Mouse (Mus musculus) adrenal gland, adult 8-10 months (tissue): ENCODE measurements around the gene Prr3. TPM values are rescaled to one million over a fixed set of nuclear protein-coding genes. Genes with fewer than 3 reads are reported as not detected.
"Not testable (repeated sequence)": the region's sequence is repeated elsewhere in the genome, so short reads cannot be mapped to it uniquely, and the experiment has no call there.

Source experiments
- DNase-seq: peaks from one replicate; pipeline ENCODE4 v3.0.0; 2022
- total RNA-seq, 4 experiments: library from RNA; stranded (reverse); gene quantifications; 2 replicates each; pipeline ENCODE4 v1.2.4; 2022

Prr3 gene
- total RNA-seq, 4 experiments from 2014 or later = 19.0 to 38.5 (median 27.2) TPM

DNA sequence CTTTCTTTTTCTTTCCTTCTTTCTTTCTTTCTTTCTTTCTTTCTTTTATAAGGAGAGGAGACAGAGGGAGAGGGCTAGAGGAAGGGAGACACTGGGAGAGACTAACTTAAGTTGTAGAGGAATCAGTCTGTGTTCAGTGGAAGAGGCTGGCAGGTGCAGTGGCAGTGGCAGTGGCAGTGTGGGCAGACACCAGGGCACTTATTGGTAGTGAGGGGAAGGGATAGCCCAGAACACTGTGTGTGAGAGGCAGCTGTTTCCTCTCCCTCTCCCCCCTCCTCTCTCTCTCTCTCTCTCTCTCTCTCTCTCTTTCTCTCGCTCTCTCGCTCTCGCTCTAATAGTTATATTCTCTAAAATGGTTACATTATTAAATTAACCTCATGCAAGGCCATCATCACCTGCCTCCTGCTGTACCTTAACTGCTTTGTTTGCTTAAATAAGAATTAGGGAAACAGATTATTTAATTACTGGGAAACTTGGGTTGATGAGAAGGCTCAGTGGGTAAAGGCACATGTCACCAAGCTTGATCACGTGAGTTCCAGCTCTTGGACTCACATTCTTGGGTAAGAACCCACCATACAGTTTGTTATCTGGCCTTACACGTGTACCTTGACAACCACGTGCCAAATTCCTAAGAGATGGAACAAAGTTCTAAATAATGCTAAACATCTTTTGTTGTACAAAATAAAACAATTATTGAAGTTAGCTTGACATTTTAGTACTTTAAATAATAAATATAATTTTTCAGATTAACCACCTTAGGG lies 18.7 kb upstream of the Prr3 start:
- DNase-seq = no peak

DNA sequence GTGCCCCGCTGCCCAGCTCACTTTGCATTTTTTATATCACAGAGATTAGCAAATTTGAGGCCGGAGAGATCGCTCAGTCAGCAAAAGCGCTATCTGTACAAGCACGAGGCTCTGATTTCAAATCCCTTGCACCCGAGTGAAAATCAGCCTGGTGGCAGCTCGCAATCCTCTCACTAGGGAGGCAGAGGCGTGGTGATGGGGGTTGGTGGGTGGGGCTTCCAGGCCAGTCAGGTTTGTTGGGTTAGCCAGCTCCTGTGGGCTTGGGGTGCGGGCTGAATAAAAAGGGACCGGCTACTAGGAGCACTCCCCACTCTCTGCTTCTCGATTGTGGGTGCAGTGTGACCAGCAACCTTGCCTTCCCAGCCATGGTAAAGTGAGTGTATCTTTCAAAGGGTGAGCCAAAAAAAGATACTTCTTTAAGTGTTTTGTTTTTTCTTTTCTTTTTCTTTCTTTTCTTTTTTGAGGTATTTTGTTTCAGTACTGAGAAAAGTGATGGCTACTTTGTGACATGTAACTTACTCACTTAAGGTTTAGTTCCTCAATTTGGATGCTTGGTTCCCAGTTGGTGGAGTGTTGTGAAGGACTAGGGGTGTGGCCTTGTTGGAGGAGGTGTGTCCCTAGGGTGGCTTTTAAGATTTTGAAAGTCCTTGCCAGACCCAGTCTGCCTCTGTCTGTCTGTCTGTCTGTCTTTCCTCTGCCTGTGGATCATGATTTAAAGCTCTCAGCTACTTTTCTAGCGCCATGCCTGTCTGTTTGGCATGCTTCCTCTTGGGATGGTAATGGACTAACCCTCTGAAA lies 17.9 kb upstream of the Prr3 start:
- DNase-seq = no peak

DNA sequence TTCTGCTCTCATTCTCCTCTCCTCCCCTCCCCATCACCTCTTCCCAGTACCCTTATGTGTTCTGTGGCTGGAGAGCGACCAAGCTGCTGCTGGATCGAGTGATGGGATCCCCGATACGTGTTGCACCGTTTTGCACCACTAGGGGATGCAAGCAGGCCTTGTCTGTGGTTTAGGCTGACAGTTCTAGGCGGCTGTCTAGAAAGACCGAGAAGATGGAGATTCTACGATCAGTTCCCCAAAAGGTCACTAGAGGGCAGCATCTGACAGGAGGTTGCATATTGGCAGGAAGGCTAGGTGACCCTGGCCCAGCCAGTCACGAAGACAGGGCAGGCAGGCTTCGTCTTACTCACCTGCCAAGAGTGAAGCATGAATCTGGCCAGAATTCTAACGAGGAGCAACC lies 16.9 kb upstream of the Prr3 start:
- peak; percentile 94 for DNase-seq

DNA sequence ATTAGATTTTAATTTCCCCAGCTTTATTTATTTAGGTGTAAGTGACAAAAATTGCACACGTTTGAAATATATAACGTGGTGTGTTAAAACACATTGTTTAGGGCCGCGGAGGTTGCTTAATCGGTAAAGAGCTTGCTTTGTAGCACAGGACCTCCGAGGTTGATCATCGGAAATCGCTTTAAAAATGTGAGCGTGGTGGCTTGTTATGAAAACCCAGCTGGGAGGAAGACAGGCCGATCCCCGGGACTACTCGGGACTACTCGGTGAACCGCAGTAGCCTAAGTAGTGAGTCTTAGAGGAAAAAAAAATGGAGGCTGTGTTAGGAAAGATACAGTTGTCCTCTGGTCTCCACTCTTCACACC lies 14.8 kb upstream of the Prr3 start:
- DNase-seq = no peak

DNA sequence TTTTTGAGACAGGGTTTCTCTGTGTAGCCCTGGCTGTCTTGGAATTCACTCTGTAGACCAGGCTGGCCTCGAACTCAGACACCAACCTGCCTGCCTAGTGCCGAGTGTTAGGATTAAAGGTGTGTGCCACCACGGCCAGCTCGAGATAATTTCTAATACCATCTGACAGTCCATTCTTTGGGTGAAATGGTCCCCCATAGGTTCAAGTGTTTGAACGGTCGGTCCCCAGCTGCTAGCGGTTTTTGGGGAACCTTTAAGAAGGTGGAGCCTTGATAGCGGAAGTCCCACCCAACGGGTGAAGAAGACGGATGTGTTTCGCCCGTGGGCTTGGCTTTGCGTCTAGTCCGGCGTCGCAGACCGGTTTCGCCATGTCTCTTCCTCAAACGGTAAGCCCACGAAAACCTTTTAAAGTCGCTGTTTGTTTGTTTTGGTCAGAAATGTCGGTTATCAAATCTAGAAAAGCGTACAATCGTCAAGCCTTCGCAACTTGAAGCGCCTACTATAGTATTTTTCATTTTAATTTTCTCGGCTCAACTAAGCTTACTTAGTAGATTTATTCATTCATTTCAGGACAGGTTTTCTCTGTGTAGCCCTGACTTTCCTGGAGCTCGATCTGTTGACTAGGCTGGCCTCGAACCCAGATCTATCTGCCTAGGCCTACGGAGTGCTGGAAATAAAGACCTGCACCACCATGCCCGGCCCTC lies 14.3 kb upstream of the Prr3 start:
- DNase-seq = peak; percentile 78

DNA sequence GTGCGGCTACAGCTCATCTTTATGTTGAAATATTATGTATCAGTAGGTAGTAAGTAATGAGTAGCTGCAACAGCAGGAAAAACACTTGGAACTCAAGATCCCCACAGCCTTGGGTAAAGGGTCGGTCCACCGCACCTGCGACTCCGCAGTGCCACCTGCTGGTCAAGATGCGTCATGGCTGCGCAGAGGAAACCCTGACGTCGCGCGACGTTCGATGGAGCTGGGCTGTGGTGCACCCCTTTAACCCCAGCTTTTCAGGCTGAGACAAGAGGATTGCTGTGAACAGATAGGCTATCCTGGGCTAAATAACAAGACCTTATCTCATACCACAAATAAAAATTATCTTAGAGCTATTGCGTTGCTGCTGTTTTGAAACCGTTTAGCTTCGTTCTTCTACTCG lies 13.6 kb upstream of the Prr3 start:
- DNase-seq = peak; percentile 47

DNA sequence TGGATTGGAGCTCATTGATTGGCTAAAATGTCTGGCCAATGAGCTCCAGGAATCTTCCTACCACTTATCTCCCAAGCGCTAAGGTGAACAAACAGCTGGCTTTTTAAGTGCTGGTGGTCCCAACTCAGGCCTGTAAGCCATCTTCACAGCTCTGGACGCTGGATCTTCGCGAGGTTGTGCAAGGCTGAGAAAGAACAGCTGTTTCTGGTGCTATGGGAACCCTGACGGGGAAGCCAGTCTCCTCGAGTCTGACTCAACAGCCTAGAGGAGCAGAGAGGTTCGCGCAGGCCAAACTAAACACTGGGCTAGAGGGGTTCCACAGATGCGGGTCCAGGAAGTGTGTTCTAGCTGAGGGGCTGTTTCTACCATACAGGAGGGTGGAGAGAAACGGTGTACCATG lies 11.7 kb upstream of the Prr3 start:
- DNase-seq = no peak

DNA sequence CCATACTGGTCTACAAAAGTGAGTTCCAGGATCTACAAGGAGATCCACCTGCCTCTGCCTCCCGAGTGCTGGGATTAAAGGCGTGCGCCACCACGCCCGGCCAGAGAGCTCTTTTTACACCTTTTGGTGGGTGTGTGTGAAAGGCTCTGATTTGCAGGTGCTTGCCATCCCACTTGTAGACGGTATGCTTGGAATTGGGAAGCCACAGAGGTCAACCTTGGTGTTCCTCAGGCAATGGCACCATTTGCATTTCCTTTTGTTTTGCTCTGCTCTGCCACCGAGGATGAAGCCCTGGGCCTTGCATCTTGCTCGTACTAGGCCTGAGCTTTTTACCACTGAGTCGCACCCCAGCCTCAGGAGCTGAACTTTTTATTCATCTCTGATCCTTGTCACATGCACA lies 1.7 kb upstream of the Prr3 start:
- DNase-seq = no peak

DNA sequence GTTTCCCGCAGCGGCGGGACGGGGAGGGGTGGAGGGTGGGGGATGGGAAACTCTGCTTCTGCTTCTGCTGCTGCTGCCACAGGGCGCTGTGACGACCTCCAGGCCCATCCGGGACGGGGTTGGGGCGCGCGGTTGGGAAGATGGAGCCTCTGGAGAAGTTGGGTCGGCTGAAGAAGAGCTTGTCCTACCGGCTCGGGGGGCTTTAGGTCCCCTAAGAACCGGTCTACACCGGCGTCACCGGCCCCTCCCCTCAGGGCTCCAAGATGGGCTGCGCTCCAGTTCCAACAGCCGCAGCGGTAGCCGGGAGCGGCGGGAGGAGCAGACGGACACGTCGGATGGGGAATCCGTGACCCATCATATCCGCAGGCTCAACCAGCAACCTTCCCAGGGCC lies 323 bp upstream of the Prr3 start:
- DNase-seq = peak; percentile 51

DNA sequence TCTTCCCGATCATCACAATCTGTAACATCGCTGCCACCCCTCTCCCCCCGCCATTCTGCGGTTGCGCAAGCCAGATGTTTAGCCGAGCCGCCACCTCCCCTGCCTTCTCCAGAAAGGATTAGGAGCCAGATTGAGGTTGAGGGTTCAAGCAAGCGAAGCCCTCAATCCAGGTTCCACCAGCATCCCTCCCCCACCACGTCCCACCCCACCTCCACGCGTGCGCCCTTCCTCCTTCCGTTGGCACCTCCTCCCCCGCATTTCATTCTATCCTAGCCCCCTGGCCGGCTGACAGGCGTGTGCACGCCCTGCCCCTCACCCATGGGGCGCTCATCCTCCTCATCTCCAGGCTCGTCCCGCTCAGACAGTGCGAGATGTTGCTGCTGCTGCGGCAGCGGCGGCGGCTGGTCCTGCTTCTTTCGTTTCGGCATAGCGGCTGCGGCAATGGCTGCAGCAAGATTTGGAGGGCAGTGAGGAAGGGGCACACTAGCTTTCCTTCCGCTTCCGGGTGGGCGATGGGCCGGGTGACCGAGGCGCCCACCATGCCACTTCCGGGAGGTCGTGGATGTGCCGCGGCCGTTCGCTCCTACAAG lies 1.1 kb downstream of the Prr3 start:
- DNase-seq = peak; percentile 44

DNA sequence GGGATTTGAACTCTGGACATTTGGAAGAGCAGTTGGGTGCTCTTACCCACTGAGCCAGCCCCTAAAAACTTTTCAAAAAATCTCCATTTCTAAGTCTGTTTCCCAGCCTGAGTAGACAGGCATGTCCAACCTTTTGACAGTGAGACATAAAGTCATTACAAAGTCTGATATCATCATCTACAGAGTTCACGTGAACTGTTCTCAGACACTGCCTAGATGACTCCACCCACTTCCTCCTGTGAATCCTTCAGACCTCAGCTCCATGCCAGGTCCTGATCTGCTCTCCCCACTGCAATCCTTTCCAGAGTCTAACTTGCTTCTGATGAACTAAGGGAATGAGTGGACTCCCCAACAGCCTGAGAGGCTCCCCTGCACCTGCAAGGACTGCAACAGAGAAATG lies 7.9 kb downstream of the Prr3 start:
- DNase-seq = no peak

DNA sequence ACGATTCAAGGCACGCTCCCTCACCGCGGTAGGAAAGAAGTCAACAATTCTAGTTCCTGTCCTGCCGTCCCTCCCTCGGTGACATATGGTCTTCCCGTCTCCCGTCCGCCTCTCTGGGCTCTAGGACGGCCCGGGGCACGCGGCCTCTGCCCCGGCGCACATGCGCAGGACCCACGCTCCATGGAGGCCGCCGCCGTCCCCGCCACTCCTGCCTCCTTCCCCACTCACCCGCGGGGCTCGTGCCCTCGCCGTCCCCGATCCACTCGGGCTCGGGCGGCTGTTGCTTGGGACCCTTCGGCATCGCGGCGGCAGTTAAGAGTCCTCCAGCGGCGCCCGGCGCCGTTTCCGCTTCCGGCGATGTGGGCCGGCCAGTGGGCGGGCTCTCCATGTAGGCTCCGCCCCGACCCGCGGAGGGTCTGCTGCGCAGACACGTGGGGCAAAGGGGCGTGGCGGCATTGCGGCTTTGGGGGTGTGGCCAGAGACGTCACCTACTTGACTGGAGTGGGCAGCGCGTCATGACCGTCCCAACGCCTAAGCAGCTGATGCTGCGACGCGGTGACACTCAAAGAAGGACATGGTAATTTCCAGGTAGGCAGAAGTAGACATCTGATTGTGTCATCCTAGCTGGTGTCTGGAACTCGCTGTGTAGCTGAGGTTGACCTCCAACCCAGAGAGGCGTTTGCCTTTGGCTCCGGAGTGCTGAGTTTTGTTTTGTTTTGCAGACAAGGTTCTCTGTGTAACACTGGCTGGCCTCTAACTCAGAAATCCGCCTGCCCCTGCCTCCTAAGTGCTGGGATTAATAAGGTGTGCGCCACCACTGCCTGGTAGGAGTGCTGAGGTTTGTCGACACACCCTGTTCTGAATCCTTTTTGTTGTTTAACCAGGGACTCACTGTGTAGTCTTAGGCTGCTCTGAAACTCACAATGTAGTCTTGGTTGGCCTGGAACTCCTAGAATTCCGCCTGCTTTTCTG lies 10.3 kb downstream of the Prr3 start, which contains the start of gene Abcf1:
TSS of gene Abcf1 (minus strand) at position 344 of the 972 bp plus-strand sequence.
- peak; percentile 98 for DNase-seq

DNA sequence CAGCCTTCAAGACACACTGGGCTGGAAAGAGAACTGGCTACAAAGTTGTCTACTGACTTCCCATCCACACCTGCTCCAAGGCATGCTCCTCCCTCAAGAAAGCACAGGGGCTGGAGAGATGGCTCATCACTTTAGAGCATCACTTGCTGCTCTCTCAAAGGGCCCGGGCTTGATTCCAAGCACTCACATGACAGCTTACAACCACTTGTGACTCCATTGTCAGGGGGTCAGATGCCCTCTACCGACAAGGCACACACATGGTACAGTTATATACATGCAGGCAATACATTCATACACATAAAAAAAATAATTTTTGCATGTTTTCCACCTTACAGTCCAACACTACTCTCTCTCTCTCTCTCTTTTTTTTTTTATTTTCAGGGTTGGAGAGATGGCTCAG lies 12.4 kb downstream of the Prr3 start:
- no peak for DNase-seq

DNA sequence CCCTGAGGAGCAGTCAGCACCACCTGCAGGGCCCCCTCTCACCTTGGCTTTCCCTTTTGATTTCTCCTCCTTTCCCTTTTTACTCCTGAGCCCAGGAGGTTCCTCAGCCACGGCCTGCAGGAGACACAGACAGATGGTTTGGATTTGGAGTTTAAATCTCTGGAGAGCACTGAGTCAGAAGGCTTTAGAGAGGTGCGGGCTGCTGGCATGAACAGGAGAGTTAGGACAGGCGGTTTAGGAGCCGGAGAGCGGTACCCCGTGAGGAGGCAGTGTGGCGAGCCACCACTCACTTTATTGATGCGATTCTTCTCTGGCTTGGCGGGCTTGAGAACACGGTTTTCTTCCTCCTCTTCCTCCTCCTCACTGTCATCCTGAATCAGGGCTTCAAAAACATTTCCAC lies 16.8 kb downstream of the Prr3 start:
- DNase-seq = no peak

DNA sequence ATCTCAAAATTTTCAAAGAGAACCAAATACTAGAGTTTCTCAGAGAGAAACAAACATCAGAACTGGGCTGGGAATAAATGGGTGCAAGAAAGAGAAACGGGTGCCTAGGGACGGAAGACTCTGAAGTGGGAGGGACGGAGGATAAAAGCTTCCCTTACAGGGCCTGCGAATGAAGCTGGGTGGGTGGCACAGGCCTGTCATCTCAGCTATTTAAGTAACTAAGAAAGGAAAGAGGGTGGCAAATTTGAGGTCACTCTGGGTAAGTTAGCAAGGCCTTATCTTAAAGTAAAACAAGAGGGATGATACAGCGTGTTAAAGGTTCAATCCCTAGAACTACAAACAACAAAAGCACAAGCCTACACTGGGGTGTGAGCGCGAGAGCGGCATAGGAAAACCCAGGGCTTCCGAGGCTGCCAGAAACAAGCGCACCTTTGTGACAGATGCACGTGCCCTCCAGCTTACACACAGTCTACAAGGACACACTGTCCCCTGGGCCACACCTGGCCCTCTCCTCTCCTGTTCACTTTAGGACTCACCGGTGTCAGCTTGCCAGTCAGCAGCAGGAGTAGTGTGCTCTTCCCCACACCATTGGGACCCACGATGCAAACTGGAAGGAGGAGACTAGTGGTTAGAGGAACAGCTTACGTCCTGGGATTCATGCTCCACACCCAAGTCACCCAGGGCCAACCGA lies 21.4 kb downstream of the Prr3 start:
- no peak for DNase-seq

DNA sequence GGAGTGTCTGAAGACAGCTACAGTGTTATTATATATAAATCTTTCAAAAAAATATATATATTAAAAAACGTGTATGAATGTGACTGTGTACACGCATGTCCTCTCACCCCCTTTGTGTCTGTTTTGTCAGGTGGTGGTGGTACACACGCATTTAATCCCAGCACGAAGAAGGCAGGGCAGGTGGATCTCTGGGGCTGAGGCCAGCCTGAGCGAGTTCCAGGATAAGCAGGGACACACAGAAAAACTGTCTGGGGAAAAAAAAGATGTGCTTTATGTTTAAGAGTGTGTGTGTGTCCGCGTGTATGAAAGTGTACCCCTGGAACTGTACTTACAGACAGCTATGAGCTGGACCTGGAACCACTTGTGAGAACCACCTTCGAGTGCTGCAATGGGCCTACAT lies 25.4 kb downstream of the Prr3 start:
- DNase-seq = no peak

DNA sequence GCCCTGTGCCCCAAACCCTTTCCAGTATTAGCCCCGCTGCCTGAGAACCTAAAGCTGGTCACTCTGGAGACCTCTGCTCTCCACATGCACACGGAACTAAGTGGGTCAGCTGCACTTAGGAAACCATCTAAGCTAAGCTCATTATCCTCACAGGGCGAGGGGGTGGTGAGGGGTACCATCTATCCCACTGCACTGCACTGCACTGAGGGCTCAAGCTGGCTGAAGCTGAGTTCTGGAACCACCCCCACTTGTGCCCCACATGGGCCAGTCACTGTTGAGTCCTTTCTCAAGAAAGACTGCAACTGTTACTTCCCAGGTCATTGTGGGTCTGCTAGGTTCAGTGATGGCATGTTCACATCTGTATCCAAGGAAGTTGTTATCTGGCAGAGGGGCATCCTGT lies 27.5 kb downstream of the Prr3 start:
- not testable (repeated sequence) for DNase-seq

DNA sequence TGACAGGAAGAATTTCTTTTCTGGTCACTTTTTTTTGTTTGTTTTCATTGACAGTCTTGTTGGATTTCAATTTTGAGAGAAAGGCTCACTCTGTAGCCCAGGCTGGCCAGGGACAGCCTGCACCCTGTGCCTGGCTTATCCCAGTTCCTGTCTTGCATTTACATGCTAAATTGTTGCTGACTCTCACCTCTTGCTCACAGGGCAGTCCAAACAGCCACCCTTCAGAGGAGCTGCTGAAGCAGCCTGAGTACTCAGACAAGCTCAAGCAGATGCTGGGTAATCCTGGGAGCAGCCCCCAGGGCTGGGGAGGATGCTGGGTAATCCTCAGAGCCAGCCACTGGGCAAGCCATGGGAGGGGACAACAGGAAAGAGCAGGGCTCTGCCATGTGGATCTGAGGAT lies 29.1 kb downstream of the Prr3 start:
- not testable (repeated sequence) for DNase-seq

DNA sequence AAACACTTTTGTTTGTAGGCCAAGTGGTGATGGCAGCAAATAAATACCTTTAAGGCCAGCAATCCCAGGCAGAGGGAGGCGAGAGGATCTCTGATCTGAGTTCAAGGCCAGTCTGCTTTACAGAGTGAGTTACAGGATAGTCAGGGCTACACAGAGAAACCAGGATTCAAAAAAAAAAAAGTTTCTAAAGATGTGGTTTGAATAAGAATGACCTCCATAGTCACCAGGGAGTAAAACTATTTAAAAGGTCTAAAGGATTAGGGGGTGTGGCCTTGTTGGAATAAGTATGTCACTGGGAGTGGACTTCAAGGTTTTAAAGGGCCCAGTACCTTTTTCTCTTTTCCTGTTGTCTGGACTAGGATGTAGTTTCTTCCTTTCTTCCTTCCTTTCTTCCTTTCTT lies 40.1 kb downstream of the Prr3 start:
- no peak for DNase-seq

DNA sequence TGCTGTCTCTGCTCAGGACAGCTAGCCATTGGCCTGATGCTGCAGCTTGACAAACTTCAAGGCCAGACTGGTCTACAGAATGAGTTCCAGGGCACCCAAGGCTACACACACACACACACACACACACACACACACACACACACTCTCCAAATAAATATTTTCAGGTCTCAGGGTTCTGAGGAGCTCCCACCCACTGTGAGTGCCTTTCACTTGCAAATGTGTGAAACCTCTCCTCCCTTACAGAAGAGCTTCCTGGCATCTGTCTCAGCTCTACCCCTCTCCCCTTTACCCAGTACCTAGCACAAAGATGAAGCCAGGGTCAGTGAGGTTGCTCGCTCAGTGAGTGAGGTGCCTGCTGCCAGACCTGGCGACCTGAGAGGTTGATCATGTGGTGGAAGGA lies 40.9 kb downstream of the Prr3 start:
- no peak for DNase-seq

DNA sequence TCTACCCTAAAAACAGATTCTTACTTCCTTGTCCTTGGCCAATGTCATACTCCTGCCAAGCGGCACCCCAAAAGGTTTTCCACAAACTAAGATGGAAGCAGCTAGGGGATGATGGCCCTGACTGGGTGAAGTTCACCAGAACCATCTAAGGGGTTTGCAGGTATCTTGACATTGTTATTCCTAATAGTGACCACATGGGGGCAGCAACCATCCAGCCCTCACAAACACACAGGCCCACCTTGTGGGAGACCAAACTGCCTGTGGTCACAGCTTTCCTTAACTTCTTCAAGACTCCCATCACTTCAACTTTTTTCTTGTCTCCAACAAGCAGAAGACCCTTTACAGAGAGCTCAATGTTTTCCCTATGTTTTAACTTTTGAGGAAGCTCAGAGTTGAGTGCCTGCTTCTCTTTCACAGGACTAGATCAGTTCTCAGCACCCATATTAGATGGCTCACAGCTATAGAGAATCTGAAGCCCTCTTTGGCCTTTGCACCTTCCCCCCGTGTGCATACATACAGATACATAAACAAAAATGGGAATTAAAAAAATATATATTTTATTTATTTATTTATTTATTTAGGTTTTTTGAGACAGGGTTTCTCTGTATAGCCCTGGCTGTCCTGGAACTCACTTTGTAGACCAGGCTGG lies 42.2 kb downstream of the Prr3 start:
- no peak for DNase-seq
